Mouse (Mus musculus) kidney, adult 2 months (tissue): ENCODE measurements around the gene Etnppl.

Source experiments
- CTCF ChIP-seq: fragments of 200-500 bp; conservative IDR thresholded peaks from 2 replicates; pipeline ENCODE4 v1.5.1; 2011; ENCODE audit warnings: low read depth, mild to moderate bottlenecking, control low read depth, low read length, moderate library complexity, mixed read lengths; ENCODE audit not compliant: insufficient read depth, insufficient read length
- POLR2A ChIP-seq: fragments of 200-500 bp; IDR thresholded peaks from one replicate; pipeline ENCODE4 v1.6.1; 2011; ENCODE audit warnings: low read depth, low read length, control low read depth

DNA sequence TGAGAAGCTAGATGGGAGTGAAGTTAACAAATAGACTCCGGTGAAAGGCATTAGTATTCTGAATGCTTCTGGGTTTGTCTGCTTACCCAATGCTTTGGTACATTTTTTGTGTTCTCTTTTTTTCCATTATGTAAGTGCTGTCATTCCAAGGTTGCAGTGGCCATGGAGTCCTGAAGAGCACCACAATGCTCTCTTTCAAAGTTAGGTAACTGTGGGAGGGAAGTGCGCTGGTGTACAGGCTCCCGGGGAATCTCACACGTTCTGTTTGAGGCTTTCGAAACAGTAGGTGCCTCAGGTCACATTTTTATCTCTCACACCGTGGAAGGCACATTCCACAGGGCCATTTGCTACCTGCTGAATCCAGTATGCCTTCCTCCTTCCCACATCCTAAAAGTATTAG lies 32.3 kb downstream of the Etnppl start:
- TF ChIP-seq POLR2A = no peak
- TF ChIP-seq CTCF = no peak
